Mouse (Mus musculus) testis, adult 2 months (tissue): ENCODE data around the gene AC109138.7. TPM values are rescaled to one million over a fixed set of nuclear protein-coding genes. Genes with fewer than 3 reads are reported as not detected.

ENCODE experiments used
- H3K27ac ChIP-seq: fragments of 200-500 bp; 2 replicates; pipeline ENCODE4 v1.5.1; 2012; ENCODE audit warnings: low read depth, low read length; ENCODE audit not compliant: control insufficient read depth, insufficient read depth
- H3K27me3 ChIP-seq: fragments of 200-500 bp; 2 replicates; pipeline ENCODE4 v1.6.1; 2012; ENCODE audit warnings: mild to moderate bottlenecking, low read length, moderate library complexity; ENCODE audit not compliant: control insufficient read depth, insufficient read depth
- H3K36me3 ChIP-seq: fragments of 200-500 bp; 2 replicates; pipeline ENCODE4 v1.6.1; 2012; ENCODE audit warnings: mild to moderate bottlenecking, low read length; ENCODE audit not compliant: control insufficient read depth, insufficient read depth
- H3K4me1 ChIP-seq: fragments of 200-500 bp; 2 replicates; pipeline ENCODE4 v1.6.1; 2012; ENCODE audit warnings: low read length; ENCODE audit not compliant: control insufficient read depth, insufficient read depth
- H3K4me3 ChIP-seq: fragments of 200-500 bp; 2 replicates; pipeline ENCODE4 v1.5.1; 2012; ENCODE audit warnings: low read depth, mild to moderate bottlenecking, low read length, moderate library complexity, mixed read lengths; ENCODE audit not compliant: control insufficient read depth
- CTCF ChIP-seq: fragments of 200-500 bp; IDR thresholded peaks from 2 replicates; pipeline ENCODE4 v1.5.1; 2012; ENCODE audit warnings: low read depth, mild to moderate bottlenecking, inconsistent platforms, low read length, moderate library complexity; ENCODE audit not compliant: control insufficient read depth, insufficient read depth, insufficient replicate concordance
- POLR2A ChIP-seq: fragments of 200-500 bp; IDR thresholded peaks from 2 replicates; pipeline ENCODE4 v1.6.1; 2012; ENCODE audit warnings: low read depth, mild to moderate bottlenecking, inconsistent platforms, low read length, moderate library complexity; ENCODE audit not compliant: control insufficient read depth
- polyA plus RNA-seq: library from polyadenylated mRNA; depleted of rRNA; stranded (reverse); fragments of >200 nt; gene quantifications from 2 replicates; pipeline ENCODE4 v1.2.3, GENCODE M21; 2012

The AC109138.7 gene
- polyA plus RNA-seq, 1 experiment = 3.0 TPM

GRCm38 (mm10) chr19:4219943-4220342 lies 5.8 kb downstream of the AC109138.7 start:
- no peaks in the 10 kb centered on the region for H3K36me3 ChIP-seq
- H3K4me3 ChIP-seq = no peak overlapping the region
- H3K27ac ChIP-seq = no peak overlapping the region
- H3K4me1 ChIP-seq = peaks cover 9% of the 10 kb centered on the region
- TF ChIP-seq CTCF (no peak), POLR2A (no peak)
- no peaks in the 10 kb centered on the region for H3K27me3 ChIP-seq

DNA sequence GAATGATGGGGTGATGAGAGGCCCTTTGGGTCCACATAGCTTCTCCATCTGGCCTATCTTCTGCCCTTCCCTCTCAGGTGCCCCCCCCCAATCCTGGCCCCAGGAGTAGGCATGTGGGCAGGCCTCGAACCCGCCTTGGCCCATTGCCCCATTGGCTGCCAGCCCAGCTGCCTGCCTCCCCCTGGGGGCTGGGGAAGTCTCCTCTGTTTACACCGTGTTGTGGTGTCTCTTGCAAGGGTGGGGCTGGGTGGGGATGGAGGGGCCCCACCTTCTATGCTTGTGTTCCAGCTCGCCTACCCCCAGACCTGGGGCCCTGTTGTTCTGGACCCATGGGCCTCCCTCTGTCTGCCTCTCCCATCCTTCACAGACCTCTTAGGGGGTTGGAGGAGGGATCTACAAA lies 6.3 kb downstream of the AC109138.7 start:
- no peaks in the 10 kb centered on the region for H3K27me3 ChIP-seq
- TF ChIP-seq POLR2A = no peak
- TF ChIP-seq CTCF = no peak
- H3K4me1 ChIP-seq = peaks cover 6% of the 10 kb centered on the region
- no peak overlapping the region for H3K27ac ChIP-seq
- no peaks in the 10 kb centered on the region for H3K36me3 ChIP-seq
- H3K4me3 ChIP-seq = no peak overlapping the region

- H3K36me3 ChIP-seq = no peaks in the 10 kb centered on the region
- no peaks in the 10 kb centered on the region for H3K27me3 ChIP-seq
- no peak overlapping the region for H3K4me3 ChIP-seq
- no peak overlapping the region for H3K27ac ChIP-seq
- no peak for TF ChIP-seq CTCF
- no peak for TF ChIP-seq POLR2A
- H3K4me1 ChIP-seq = peaks cover under 1% of the 10 kb centered on the region
Measured at GRCm38 (mm10) chr19:4220957-4221743, 7.0 kb downstream of the AC109138.7 start.

DNA sequence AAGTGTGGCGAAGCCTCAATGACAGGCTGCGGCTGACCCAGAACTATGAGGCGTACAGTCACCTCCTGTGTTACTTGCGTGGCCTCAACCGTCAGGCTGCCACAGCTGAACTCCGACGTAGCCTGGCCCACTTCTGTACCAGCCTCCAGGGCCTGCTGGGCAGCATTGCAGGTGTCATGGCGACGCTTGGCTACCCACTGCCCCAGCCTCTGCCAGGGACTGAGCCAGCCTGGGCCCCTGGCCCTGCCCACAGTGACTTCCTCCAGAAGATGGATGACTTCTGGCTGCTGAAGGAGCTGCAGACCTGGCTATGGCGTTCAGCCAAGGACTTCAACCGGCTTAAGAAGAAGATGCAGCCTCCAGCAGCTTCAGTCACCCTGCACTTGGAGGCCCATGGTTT lies 8.0 kb downstream of the AC109138.7 start:
- Histone ChIP-seq H3K27ac (no peak overlapping the region), H3K27me3 (no peaks in the 10 kb centered on the region), H3K4me1 (no peaks in the 10 kb centered on the region), H3K4me3 (no peak overlapping the region), H3K36me3 (no peaks in the 10 kb centered on the region; the same call in 1 of the 2 replicates)
- no peak for TF ChIP-seq POLR2A
- no peak for TF ChIP-seq CTCF

DNA sequence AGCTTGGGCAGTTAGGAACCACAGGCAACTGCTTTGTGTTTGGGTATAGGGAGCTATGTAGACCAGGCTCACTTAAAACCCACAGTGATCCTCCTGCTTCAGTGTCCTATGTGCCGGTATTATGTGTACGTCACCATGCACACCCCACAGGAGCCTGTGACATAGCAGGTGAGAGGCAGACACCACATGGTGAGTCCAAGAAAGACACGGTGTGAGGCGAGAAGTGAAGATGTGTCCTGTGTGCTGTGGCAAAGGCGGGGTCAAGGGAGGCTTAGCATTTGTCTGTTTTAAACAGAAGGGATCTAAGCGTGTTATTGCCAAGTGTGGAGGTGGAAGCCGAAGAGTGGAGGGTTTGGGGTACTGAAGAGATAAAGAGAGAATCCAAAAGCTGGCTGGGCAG lies 12.6 kb downstream of the AC109138.7 start:
- Histone ChIP-seq H3K27ac (no peak overlapping the region), H3K27me3 (no peaks in the 10 kb centered on the region), H3K4me3 (no peak overlapping the region), H3K4me1 (peaks cover 7% of the 10 kb centered on the region), H3K36me3 (no peaks in the 10 kb centered on the region; the same call in 1 of the 2 replicates)
- no peak for TF ChIP-seq CTCF
- TF ChIP-seq POLR2A = no peak

GRCm38 (mm10) chr19:4227446-4227845 lies 13.3 kb downstream of the AC109138.7 start:
- Histone ChIP-seq H3K27me3 (no peaks in the 10 kb centered on the region), H3K36me3 (no peaks in the 10 kb centered on the region; the same call in 1 of the 2 replicates), H3K27ac (no peak overlapping the region), H3K4me3 (no peak overlapping the region), H3K4me1 (peaks cover 9% of the 10 kb centered on the region)
- TF ChIP-seq POLR2A (no peak), CTCF (no peak)

- H3K27ac ChIP-seq = no peak overlapping the region
- H3K4me1 ChIP-seq = peaks cover 10% of the 10 kb centered on the region
- H3K36me3 ChIP-seq = no peaks in the 10 kb centered on the region; the same call in 1 of the 2 replicates
- H3K27me3 ChIP-seq = no peaks in the 10 kb centered on the region
- H3K4me3 ChIP-seq = no peak overlapping the region
- TF ChIP-seq CTCF (peak; percentile 51; the same call in 1 of the 2 replicates), POLR2A (no peak)
Measured at GRCm38 (mm10) chr19:4227894-4228678, 13.9 kb downstream of the AC109138.7 start.
